Mouse (Mus musculus): Measurements from ENCODE around the gene Angptl3. TPM values are rescaled to one million over a fixed set of nuclear protein-coding genes. Genes with fewer than 3 reads are reported as not detected.

The Angptl3 gene
- polyA plus RNA-seq (2015; fragmentation: Nextera tagmentation; extraction: Ambion mirVana), result 1.7 and 2.5 TPM in 2 replicates

DNA sequence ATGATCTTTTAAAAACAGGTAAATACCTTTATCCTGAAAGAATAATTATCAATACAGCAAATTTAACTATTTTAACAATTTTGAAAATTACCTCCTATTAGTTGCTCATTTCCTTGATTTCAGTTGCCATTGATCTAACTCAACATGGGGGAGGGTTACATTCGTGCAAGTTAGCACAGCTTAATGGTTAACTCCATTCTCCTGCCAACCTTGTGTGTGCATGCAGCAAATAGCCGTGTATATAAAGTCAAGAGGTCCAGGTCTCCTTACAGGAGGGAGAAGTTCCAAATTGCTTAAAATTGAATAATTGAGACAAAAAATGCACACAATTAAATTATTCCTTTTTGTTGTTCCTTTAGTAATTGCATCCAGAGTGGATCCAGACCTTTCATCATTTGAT is at the start of gene Angptl3:
Gene Angptl3, plus strand, starts transcription at position 269 of the 400 bp plus-strand sequence.
- no peak within 1 kb of the TSS for H3K27ac ChIP-seq
- no peak within 1 kb of the TSS for H3K4me2 ChIP-seq
- 83% methylated on average over 2 of the region's 2 CpGs for WGBS
- no peak for ATAC-seq
- no peaks in the 10 kb centered on the region for H3K36me3 ChIP-seq (ENCODE audit: poor library complexity, severe bottlenecking)
- no peak within 1 kb of the TSS for H3K4me3 ChIP-seq
- no peaks in the 10 kb centered on the region for H3K27me3 ChIP-seq
- H3K9ac ChIP-seq, result no peak within 1 kb of the TSS
- no peaks in the 10 kb centered on the region for H3K4me1 ChIP-seq
- H3K9me3 ChIP-seq (replicated peaks), result no peaks in the 10 kb centered on the region

DNA sequence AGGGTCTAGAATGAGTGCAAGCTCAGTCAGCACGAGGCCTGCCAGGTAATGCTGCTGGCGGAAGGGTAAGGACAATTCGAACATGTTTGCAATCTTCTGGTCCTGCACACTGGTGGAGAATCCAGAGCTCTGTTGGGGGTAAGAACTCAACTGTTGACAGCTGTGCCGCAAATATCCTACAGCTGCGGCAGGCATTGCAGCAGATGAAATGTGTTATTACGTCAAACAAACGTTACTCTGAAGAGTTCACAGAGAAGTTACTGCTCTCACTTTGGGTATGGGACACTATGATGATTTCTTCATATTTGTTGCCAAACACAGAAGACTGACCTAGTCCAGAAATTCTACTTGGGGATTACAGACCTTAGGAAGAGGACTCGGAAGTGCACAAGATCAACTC is 46.1 kb upstream of the Angptl3 start:
- WGBS, result 94% methylated on average over 8 of the region's 8 CpGs
- H3K4me1 ChIP-seq, result no peaks in the 10 kb centered on the region
- no peak overlapping the region for H3K9ac ChIP-seq
- no peak overlapping the region for H3K27ac ChIP-seq
- H3K27me3 ChIP-seq, result no peaks in the 10 kb centered on the region
- H3K4me2 ChIP-seq, result no peak overlapping the region
- ATAC-seq, result no peak
- no peaks in the 10 kb centered on the region for H3K9me3 ChIP-seq (replicated peaks)
- H3K4me3 ChIP-seq, result no peak overlapping the region
- H3K36me3 ChIP-seq (ENCODE audit: poor library complexity, severe bottlenecking), result peaks cover 50% of the 10 kb centered on the region

DNA sequence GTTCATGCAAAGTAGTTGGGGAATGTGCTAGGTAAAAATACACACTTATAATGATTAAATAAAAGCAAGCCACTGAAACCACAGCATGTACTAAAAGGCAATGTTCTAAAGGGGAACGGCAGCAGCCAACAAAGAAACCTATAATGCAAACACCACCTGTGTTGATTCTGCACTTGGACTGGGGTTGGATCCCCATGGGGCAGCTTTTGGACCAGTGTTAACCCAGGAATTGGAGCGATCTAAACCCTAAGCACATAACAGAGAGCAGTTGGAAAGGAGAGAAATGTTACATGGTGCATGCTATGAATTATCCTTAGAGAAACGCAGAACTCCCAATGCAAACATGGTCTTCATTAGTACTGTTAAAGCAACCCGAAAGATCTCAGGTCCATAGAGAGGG is 37.3 kb upstream of the Angptl3 start:
- no peaks in the 10 kb centered on the region for H3K9me3 ChIP-seq (replicated peaks)
- no peak for ATAC-seq
- no peak overlapping the region for H3K27ac ChIP-seq
- peaks cover 35% of the 10 kb centered on the region for H3K36me3 ChIP-seq (ENCODE audit: poor library complexity, severe bottlenecking)
- no peaks in the 10 kb centered on the region for H3K4me1 ChIP-seq
- H3K9ac ChIP-seq, result no peak overlapping the region
- H3K27me3 ChIP-seq, result no peaks in the 10 kb centered on the region
- WGBS, result 82% methylated on average over 4 of the region's 4 CpGs
- H3K4me3 ChIP-seq, result no peak overlapping the region
- no peak overlapping the region for H3K4me2 ChIP-seq

DNA sequence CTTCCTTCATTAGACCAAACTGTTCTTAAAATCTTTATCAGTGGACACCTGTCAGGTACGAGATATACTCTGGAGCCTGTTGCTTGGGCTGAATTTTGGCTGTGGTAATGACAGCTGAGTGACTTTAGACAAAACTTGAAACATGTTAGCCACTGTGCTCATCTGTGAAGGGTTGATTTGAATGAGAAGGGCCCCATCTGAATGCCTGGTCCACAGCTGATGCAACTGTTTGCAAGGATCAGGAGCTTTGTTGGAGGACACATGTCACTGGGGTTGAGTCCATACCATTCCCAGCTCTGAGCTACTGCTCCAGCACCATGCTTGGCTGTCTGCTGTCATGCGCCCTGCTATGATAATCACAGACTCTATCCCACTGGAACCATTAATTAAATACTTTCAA is 25.2 kb upstream of the Angptl3 start:
- ATAC-seq, result no peak
- Histone ChIP-seq H3K9ac (no peak overlapping the region), H3K27ac (no peak overlapping the region), H3K4me2 (no peak overlapping the region), H3K9me3 (replicated peaks) (no peaks in the 10 kb centered on the region), H3K4me1 (no peaks in the 10 kb centered on the region), H3K36me3 (ENCODE audit: poor library complexity, severe bottlenecking) (peaks cover 35% of the 10 kb centered on the region), H3K27me3 (no peaks in the 10 kb centered on the region), H3K4me3 (no peak overlapping the region)
- WGBS, result 90% methylated on average over 2 of the region's 2 CpGs

DNA sequence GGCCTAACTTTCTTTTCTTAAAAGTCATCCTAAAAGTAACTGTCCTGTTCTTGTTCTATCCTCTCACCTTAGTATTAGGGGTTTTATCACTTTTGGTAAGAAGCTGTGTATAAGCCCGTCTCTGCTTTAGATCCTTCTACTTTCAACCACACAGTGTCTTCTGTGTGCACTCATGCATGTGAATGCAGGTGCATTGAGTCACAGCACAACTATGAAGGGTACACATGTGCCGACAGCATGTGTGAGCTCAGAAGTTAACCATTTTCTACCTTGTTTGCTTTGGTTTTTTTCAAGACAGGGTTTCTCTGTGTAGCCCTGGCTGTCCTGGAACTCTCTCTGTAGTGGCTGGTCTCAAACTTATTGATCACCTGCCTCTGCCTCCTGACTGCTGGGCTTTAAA is 24.4 kb upstream of the Angptl3 start:
- Histone ChIP-seq H3K4me3 (no peak overlapping the region), H3K27me3 (no peaks in the 10 kb centered on the region), H3K4me1 (no peaks in the 10 kb centered on the region), H3K36me3 (ENCODE audit: poor library complexity, severe bottlenecking) (peaks cover 39% of the 10 kb centered on the region), H3K9me3 (replicated peaks) (no peaks in the 10 kb centered on the region), H3K9ac (no peak overlapping the region), H3K27ac (no peak overlapping the region), H3K4me2 (no peak overlapping the region)
- WGBS, result 87% methylated on average over 2 of the region's 2 CpGs
- no peak for ATAC-seq

DNA sequence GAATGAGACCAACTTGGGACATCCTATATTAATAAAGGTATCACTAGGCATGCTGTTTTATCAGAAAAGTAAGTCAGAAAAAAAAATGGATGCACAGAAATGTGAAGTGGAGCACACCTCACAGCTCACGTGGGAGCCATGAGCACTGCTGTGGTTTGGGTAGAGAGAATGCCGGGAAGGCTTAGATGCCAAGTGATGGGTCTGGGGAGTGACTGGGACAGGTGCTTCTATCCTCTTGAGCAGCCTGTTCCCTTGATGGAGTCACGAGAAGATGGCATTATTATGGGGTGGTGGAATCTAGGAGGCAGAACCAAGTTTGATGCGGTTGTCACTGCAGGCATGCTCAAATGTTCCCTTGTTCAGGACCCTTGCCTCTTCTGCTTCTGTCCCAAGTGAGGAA is 19.7 kb upstream of the Angptl3 start:
- Histone ChIP-seq H3K36me3 (ENCODE audit: poor library complexity, severe bottlenecking) (peaks cover 57% of the 10 kb centered on the region), H3K4me1 (no peaks in the 10 kb centered on the region), H3K4me2 (no peak overlapping the region), H3K9me3 (replicated peaks) (no peaks in the 10 kb centered on the region), H3K27me3 (no peaks in the 10 kb centered on the region), H3K27ac (no peak overlapping the region), H3K4me3 (no peak overlapping the region), H3K9ac (no peak overlapping the region)
- 94% methylated on average over 4 of the region's 4 CpGs for WGBS
- no peak for ATAC-seq

DNA sequence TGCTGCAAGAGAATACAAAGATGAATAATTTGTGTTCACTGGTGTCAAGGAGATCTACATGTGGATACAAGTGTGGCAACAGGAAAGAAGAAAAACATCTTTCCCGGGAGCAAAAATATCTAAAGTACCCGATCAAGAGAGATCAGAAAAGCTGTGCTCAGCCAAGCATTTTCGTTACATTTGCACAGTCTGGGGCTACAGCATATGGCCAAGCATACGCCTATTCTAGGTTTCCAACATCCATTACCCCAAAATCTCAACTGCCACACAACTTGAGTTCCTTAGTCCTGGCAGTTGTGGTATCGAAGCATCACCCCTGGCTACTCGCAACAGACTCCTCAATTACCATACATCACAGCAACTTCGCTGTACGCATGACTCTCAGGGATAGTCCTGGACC is 8.5 kb upstream of the Angptl3 start:
- Histone ChIP-seq H3K4me3 (no peak overlapping the region), H3K27ac (no peak overlapping the region), H3K27me3 (no peaks in the 10 kb centered on the region), H3K4me2 (no peak overlapping the region), H3K36me3 (ENCODE audit: poor library complexity, severe bottlenecking) (peaks cover 13% of the 10 kb centered on the region), H3K9ac (no peak overlapping the region), H3K9me3 (replicated peaks) (no peaks in the 10 kb centered on the region), H3K4me1 (no peaks in the 10 kb centered on the region)
- no peak for ATAC-seq
- 95% methylated on average over 8 of the region's 8 CpGs for WGBS

DNA sequence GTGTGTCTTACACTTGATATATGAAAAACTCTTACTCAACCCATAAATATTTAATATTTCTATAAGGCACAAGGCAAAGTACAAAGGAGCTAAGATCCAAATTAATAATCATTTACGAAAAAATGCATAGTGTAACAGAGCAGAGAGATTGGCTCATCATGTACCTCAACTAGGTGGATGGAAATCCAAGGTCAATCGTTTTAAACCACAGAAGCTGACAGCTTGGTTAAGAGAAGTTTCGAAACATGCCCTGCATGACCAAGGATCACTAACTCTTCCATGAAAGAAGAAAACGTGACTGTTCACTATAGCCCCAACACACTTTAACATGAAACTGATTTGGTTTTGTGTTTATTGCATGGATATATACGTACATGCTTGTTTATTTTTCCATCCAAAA is 2.4 kb upstream of the Angptl3 start:
- no peaks in the 10 kb centered on the region for H3K9me3 ChIP-seq (replicated peaks)
- H3K4me2 ChIP-seq, result no peak overlapping the region
- H3K36me3 ChIP-seq (ENCODE audit: poor library complexity, severe bottlenecking), result no peaks in the 10 kb centered on the region; the same call in 1 of the 2 replicates
- no peak for ATAC-seq
- H3K27ac ChIP-seq, result no peak overlapping the region
- H3K4me3 ChIP-seq, result no peak overlapping the region
- H3K9ac ChIP-seq, result no peak overlapping the region
- H3K27me3 ChIP-seq, result no peaks in the 10 kb centered on the region
- no peaks in the 10 kb centered on the region for H3K4me1 ChIP-seq
- WGBS, result 96% methylated on average over 5 of the region's 5 CpGs

DNA sequence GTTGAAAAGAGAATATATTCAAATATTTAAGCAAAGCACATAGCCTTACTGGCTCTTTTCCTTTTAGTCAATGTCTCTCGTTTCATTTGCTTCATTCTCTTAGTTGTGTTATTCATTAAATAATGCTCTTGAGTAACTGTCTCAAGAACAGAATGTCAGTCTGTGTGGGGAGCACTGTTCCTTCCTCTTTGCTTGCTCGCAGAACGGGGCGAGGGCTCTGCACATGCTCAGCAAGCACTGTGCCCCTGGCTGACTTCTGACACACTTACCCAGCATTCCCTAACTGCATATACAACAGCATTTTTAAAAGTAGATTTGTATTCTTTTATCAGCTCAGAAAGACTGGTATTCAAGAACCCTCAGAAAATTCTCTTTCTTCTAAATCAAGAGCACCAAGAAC is 2.2 kb downstream of the Angptl3 start:
- H3K27ac ChIP-seq, result no peak overlapping the region
- WGBS, result 86% methylated on average over 4 of the region's 4 CpGs
- no peak overlapping the region for H3K4me3 ChIP-seq
- no peak overlapping the region for H3K9ac ChIP-seq
- no peak overlapping the region for H3K4me2 ChIP-seq
- H3K36me3 ChIP-seq (ENCODE audit: poor library complexity, severe bottlenecking), result no peaks in the 10 kb centered on the region
- H3K9me3 ChIP-seq (replicated peaks), result no peaks in the 10 kb centered on the region
- H3K27me3 ChIP-seq, result no peaks in the 10 kb centered on the region
- ATAC-seq, result no peak
- H3K4me1 ChIP-seq, result no peaks in the 10 kb centered on the region

DNA sequence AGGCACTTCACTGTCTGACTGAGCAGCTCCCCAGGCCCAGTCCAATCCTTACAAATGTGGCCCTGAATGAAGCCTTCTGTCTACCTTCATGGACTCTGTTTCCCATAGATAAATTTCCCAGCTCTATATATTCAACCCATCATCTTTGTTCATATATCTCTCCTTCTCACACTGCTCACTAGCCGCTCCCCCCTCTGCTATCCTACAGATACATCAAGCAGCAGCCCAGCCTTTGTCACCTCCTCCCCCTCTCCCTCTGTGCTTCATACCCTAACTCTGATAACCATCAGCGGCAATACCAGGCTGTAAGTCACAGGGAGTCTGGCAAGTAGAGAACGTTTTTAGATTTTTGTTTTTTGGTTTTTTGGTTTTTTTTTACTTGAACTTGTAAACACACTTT is 14.1 kb downstream of the Angptl3 start:
- Histone ChIP-seq H3K27ac (no peak overlapping the region), H3K4me2 (no peak overlapping the region), H3K4me1 (0 out of 2 replicates have a peak, but pooled peaks cover 4% of the 10 kb centered on the region), H3K4me3 (no peak overlapping the region), H3K27me3 (no peaks in the 10 kb centered on the region), H3K9me3 (replicated peaks) (no peaks in the 10 kb centered on the region), H3K9ac (no peak overlapping the region), H3K36me3 (ENCODE audit: poor library complexity, severe bottlenecking) (peaks cover 56% of the 10 kb centered on the region)
- 85% methylated on average over 3 of the region's 3 CpGs for WGBS
- no peak for ATAC-seq

DNA sequence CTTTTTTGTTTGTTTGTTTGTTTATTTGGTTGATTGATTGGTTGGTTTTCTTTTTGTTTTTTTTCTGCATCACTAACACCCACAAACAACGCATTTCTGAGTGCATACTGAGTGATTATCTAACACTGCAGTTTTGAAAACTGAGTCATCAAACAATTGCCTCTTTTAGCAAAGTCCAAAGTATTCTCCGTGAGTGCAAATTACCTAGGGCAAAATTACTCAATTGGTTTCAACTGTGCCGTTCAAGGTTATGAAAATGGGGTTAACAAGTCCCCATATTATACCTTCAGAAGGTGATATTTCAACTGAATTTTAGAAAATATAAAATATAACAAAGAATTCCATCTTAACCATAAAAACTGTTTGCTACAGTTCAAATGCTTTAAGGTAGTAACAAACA is 15.7 kb downstream of the Angptl3 start:
- Histone ChIP-seq H3K4me3 (no peak overlapping the region), H3K4me1 (0 out of 2 replicates have a peak, but pooled peaks cover 4% of the 10 kb centered on the region), H3K27ac (no peak overlapping the region), H3K9me3 (replicated peaks) (no peaks in the 10 kb centered on the region), H3K4me2 (no peak overlapping the region), H3K9ac (no peak overlapping the region), H3K36me3 (ENCODE audit: poor library complexity, severe bottlenecking) (peaks cover 56% of the 10 kb centered on the region), H3K27me3 (no peaks in the 10 kb centered on the region)
- ATAC-seq, result no peak
- 82% methylated on average over 3 of the region's 3 CpGs for whole genome bisulfite sequencing

DNA sequence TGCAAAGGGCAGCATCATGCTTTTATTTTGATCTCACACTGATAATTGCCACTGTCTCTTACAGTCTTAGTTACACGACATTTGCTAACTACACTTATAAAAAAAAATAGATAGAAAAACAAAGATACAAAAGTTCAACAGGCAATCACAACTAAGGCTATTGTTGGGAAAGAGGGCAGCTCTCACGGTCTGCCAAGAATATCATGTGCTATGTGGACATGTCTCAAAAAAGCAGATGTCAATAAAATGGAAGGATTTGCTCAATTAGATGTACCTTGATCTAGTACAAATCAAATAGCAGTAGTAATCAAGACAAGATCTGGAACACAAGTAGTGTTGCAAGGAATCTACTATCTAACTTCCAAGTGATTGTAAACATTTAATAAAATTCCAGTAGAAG is 17.8 kb downstream of the Angptl3 start:
- Histone ChIP-seq H3K9me3 (replicated peaks) (no peaks in the 10 kb centered on the region), H3K27ac (no peak overlapping the region), H3K27me3 (no peaks in the 10 kb centered on the region), H3K9ac (no peak overlapping the region), H3K4me3 (no peak overlapping the region), H3K4me2 (no peak overlapping the region), H3K36me3 (ENCODE audit: poor library complexity, severe bottlenecking) (peaks cover 49% of the 10 kb centered on the region), H3K4me1 (0 out of 2 replicates have a peak, but pooled peaks cover 4% of the 10 kb centered on the region)
- ATAC-seq, result no peak
- WGBS, result 89% methylated on average over 2 of the region's 2 CpGs

DNA sequence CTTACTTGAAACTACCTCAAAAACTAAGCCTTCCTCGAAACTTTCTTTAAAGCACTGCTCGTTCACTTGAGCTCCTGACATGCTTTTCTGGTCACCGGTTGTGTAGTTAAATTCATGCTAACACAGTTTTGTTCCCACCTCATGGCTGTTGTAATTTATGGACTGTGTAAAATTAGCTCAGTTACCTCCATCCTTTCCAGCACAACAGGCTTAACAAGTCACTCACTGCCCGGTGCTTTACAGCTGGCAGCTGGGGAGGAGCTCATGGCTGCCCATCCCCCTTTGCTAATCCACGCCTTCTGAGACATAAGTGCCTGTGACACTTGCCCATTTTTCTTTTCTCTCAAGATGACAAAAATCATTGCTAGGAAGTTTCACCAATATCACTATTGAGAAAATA is 33.8 kb downstream of the Angptl3 start:
- ATAC-seq, result no peak
- WGBS, result 53% methylated on average over 5 of the region's 5 CpGs
- no peak overlapping the region for H3K4me2 ChIP-seq
- H3K27ac ChIP-seq, result no peak overlapping the region
- H3K27me3 ChIP-seq, result no peaks in the 10 kb centered on the region
- H3K9me3 ChIP-seq (replicated peaks), result no peaks in the 10 kb centered on the region
- no peaks in the 10 kb centered on the region for H3K4me1 ChIP-seq
- H3K4me3 ChIP-seq, result no peak overlapping the region
- peaks cover 46% of the 10 kb centered on the region for H3K36me3 ChIP-seq (ENCODE audit: poor library complexity, severe bottlenecking)
- H3K9ac ChIP-seq, result no peak overlapping the region

Data from forebrain, embryonic 13.5 days (tissue).